Mouse (Mus musculus): ENCODE results near the gene Rnaseh2a. TPM values are rescaled to one million over a fixed set of nuclear protein-coding genes. Genes with fewer than 3 reads are reported as not detected.

The Rnaseh2a gene
- polyA plus RNA-seq, 1 experiment from 2014 or later = 46.4 TPM

DNA sequence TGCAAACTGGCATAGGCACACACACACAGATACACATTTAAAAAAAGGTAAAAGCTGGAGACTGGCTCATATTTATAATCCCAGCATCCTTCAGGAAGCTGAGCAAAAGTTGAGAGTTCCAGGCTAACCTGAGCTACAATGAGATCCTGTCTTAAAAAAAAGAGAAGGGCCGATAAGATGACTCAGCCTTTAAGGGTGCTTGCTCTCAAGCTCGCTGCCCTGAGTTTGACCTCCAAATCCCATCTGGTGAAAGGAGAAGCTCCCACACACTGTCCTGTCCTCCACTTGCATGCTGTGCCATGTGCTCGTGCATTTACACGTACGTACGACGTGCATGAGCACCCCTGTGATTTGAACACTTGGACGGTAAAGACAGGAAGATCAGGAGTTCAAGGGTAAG lies 62.1 kb downstream of the Rnaseh2a start:
- Histone ChIP-seq H3K4me1 (ENCODE audit: insufficient read depth, low read depth, low read length) (peaks cover 3% of the 10 kb centered on the region; the same call in 1 of the 2 replicates), H3K9ac (replicated peaks; ENCODE audit: low read depth) (no peak overlapping the region), H3K36me3 (ENCODE audit: insufficient read depth, low read length) (no peaks in the 10 kb centered on the region), H3K9me3 (ENCODE audit: low read length) (no peaks in the 10 kb centered on the region), H3K27me3 (replicated peaks; ENCODE audit: insufficient read depth, low read length) (no peaks in the 10 kb centered on the region; the same call in 1 of the 2 replicates), H3K4me2 (replicated peaks; ENCODE audit: low read depth, low read length) (no peak overlapping the region), H3K27ac (ENCODE audit: low read length) (no peak overlapping the region), H3K4me3 (ENCODE audit: low read depth, low read length) (no peak overlapping the region)
- no peak for ATAC-seq
- WGBS = 68% methylated on average over 8 of the region's 8 CpGs
- DNase-seq (ENCODE audit: low spot score) = no peak
- TF ChIP-seq CTCF (IDR thresholded peaks at IDR 0.05) (no peak), EP300 (IDR thresholded peaks at IDR 0.05) (no peak)

DNA sequence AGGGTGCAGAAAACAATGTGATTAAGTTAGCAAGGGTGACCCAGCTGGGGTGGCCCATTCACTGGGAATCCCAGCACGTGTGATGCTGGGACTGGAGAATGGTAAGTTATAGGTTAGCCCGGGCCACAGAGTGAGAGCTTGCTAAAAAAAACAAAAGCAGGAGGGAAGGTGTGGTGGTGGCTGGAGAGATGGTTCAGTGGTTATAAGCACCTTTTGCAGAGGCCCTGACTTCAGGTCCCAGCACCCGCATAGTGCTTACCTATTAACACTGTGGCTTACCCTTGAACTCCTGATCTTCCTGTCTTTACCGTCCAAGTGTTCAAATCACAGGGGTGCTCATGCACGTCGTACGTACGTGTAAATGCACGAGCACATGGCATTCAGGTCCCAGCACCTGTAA lies 62.5 kb downstream of the Rnaseh2a start:
- DNase-seq (ENCODE audit: low spot score) = no peak
- Histone ChIP-seq H3K4me1 (ENCODE audit: insufficient read depth, low read depth, low read length) (peaks cover 6% of the 10 kb centered on the region; the same call in 1 of the 2 replicates), H3K36me3 (ENCODE audit: insufficient read depth, low read length) (no peaks in the 10 kb centered on the region), H3K27ac (ENCODE audit: low read length) (no peak overlapping the region), H3K4me3 (ENCODE audit: low read depth, low read length) (no peak overlapping the region), H3K4me2 (replicated peaks; ENCODE audit: low read depth, low read length) (no peak overlapping the region), H3K27me3 (replicated peaks; ENCODE audit: insufficient read depth, low read length) (no peaks in the 10 kb centered on the region; the same call in 1 of the 2 replicates), H3K9me3 (ENCODE audit: low read length) (no peaks in the 10 kb centered on the region), H3K9ac (replicated peaks; ENCODE audit: low read depth) (no peak overlapping the region)
- TF ChIP-seq EP300 (IDR thresholded peaks at IDR 0.05) (no peak), CTCF (IDR thresholded peaks at IDR 0.05) (no peak)
- no peak for ATAC-seq
- 92% methylated on average over 9 of the region's 9 CpGs for WGBS

Small RNA genes lying within 50 kb of the gene (microRNA-seq; reads per million reads assigned to microRNA genes)
- gene Gm24197 = not detected

Other genes with a start within 250 kb of the Rnaseh2a start
- gene G430095P16Rik, start 246.8 kb downstream of the Rnaseh2a start, polyA plus RNA-seq (2015; fragmentation: Nextera tagmentation; extraction: Ambion mirVana) = 2.0 and 2.8 TPM in 2 replicates
- 38.8 and 45.1 TPM in 2 replicates for gene Nfix, start 169.4 kb downstream of the Rnaseh2a start, polyA plus RNA-seq (2015; fragmentation: Nextera tagmentation; extraction: Ambion mirVana)
- gene Dand5, start 146.9 kb downstream of the Rnaseh2a start, polyA plus RNA-seq (2015; fragmentation: Nextera tagmentation; extraction: Ambion mirVana) = 6.2 and 6.8 TPM in 2 replicates
- 24.4 and 24.8 TPM in 2 replicates for gene Gadd45gip1, start 138.2 kb downstream of the Rnaseh2a start, polyA plus RNA-seq (2015; fragmentation: Nextera tagmentation; extraction: Ambion mirVana)
- 77.9 and 85.7 TPM in 2 replicates for gene Rad23a, start 129.1 kb downstream of the Rnaseh2a start, polyA plus RNA-seq (2015; fragmentation: Nextera tagmentation; extraction: Ambion mirVana)
- gene Calr, start 122.8 kb downstream of the Rnaseh2a start, polyA plus RNA-seq (2015; fragmentation: Nextera tagmentation; extraction: Ambion mirVana) = 318 and 405 TPM in 2 replicates
- gene Farsa, start 112.8 kb downstream of the Rnaseh2a start, polyA plus RNA-seq (2015; fragmentation: Nextera tagmentation; extraction: Ambion mirVana) = 44.0 and 44.6 TPM in 2 replicates
- gene Syce2, start 97.7 kb downstream of the Rnaseh2a start, polyA plus RNA-seq (2015; fragmentation: Nextera tagmentation; extraction: Ambion mirVana) = 11.1 and 11.4 TPM in 2 replicates
- 16.2 and 21.1 TPM in 2 replicates for gene Gcdh, start 75.8 kb downstream of the Rnaseh2a start, polyA plus RNA-seq (2015; fragmentation: Nextera tagmentation; extraction: Ambion mirVana)
- 0.69 and 1.1 TPM in 2 replicates for gene Klf1, start 67.8 kb downstream of the Rnaseh2a start, polyA plus RNA-seq (2015; fragmentation: Nextera tagmentation; extraction: Ambion mirVana)
- 24.0 and 29.1 TPM in 2 replicates for gene Dnase2a, start 61.2 kb downstream of the Rnaseh2a start, polyA plus RNA-seq (2015; fragmentation: Nextera tagmentation; extraction: Ambion mirVana)
- 0.32 and 0.33 TPM in 2 replicates for gene Mast1, start 32.4 kb downstream of the Rnaseh2a start, polyA plus RNA-seq (2015; fragmentation: Nextera tagmentation; extraction: Ambion mirVana)
- gene Rtbdn, start 22.8 kb downstream of the Rnaseh2a start, polyA plus RNA-seq (2015; fragmentation: Nextera tagmentation; extraction: Ambion mirVana) = not detected in 2 replicates
- 1.1 TPM in 1 of 2 replicates, not detected in the other for gene Gm49661, start 334 bp downstream of the Rnaseh2a start, polyA plus RNA-seq (2015; fragmentation: Nextera tagmentation; extraction: Ambion mirVana)
- 337 and 356 TPM in 2 replicates for gene Prdx2, start 180 bp downstream of the Rnaseh2a start, polyA plus RNA-seq (2015; fragmentation: Nextera tagmentation; extraction: Ambion mirVana)
- 69.0 and 126 TPM in 2 replicates for gene Junb, start 9.0 kb upstream of the Rnaseh2a start, polyA plus RNA-seq (2015; fragmentation: Nextera tagmentation; extraction: Ambion mirVana)
- 19.2 and 22.3 TPM in 2 replicates for gene Hook2, start 20.8 kb upstream of the Rnaseh2a start, polyA plus RNA-seq (2015; fragmentation: Nextera tagmentation; extraction: Ambion mirVana)
- gene Best2, start 44.8 kb upstream of the Rnaseh2a start, polyA plus RNA-seq (2015; fragmentation: Nextera tagmentation; extraction: Ambion mirVana) = not detected in 2 replicates
- gene Asna1, start 55.5 kb upstream of the Rnaseh2a start, polyA plus RNA-seq (2015; fragmentation: Nextera tagmentation; extraction: Ambion mirVana) = 80.9 and 83.1 TPM in 2 replicates
- 116 and 126 TPM in 2 replicates for gene Trir, start 57.1 kb upstream of the Rnaseh2a start, polyA plus RNA-seq (2015; fragmentation: Nextera tagmentation; extraction: Ambion mirVana)
- gene Tnpo2, start 67.1 kb upstream of the Rnaseh2a start, polyA plus RNA-seq (2015; fragmentation: Nextera tagmentation; extraction: Ambion mirVana) = 16.4 and 18.0 TPM in 2 replicates
- gene Fbxw9, start 90.3 kb upstream of the Rnaseh2a start, polyA plus RNA-seq (2015; fragmentation: Nextera tagmentation; extraction: Ambion mirVana) = 34.8 and 35.6 TPM in 2 replicates
- gene Gm5741, start 98.2 kb upstream of the Rnaseh2a start, polyA plus RNA-seq (2015; fragmentation: Nextera tagmentation; extraction: Ambion mirVana) = not detected in 2 replicates
- gene Dhps, start 102.0 kb upstream of the Rnaseh2a start, polyA plus RNA-seq (2015; fragmentation: Nextera tagmentation; extraction: Ambion mirVana) = 44.2 and 48.3 TPM in 2 replicates
- gene Wdr83os, start 111.0 kb upstream of the Rnaseh2a start, polyA plus RNA-seq (2015; fragmentation: Nextera tagmentation; extraction: Ambion mirVana) = 88.9 and 95.6 TPM in 2 replicates
- gene Wdr83, start 111.5 kb upstream of the Rnaseh2a start, polyA plus RNA-seq (2015; fragmentation: Nextera tagmentation; extraction: Ambion mirVana) = 26.7 and 27.0 TPM in 2 replicates
- gene Man2b1, start 113.5 kb upstream of the Rnaseh2a start, polyA plus RNA-seq (2015; fragmentation: Nextera tagmentation; extraction: Ambion mirVana) = 38.4 and 40.6 TPM in 2 replicates
- gene Zfp791, start 153.3 kb upstream of the Rnaseh2a start, polyA plus RNA-seq (2015; fragmentation: Nextera tagmentation; extraction: Ambion mirVana) = 1.5 and 1.6 TPM in 2 replicates
- gene Cks1brt, start 182.2 kb upstream of the Rnaseh2a start, polyA plus RNA-seq (2015; fragmentation: Nextera tagmentation; extraction: Ambion mirVana) = not detected in 2 replicates